Mouse (Mus musculus) neural tube, embryonic 13.5 days (tissue): ENCODE results near the gene Cct8. TPM values are rescaled to one million over a fixed set of nuclear protein-coding genes. Genes with fewer than 3 reads are reported as not detected.
"Not testable (repeated sequence)": the region's sequence is repeated elsewhere in the genome, so short reads cannot be mapped to it uniquely, and the experiment has no call there.

ENCODE experiments used
- ATAC-seq: fragments of 200-750 bp; cut with Nextera tagmentation; 2 replicates; pipeline ENCODE4 v1.8.0; 2017; ENCODE audit warnings: low read depth, mild to moderate bottlenecking, moderate TSS enrichment, moderate library complexity
- H3K27ac ChIP-seq: fragments of 300-500 bp; sonication (generic); replicated peaks from 2 replicates; pipeline ENCODE4 v1.5.1; 2015; ENCODE audit warnings: moderate library complexity, mild to moderate bottlenecking, inconsistent platforms
- H3K27me3 ChIP-seq: fragments of 300-500 bp; sonication (generic); 2 replicates; pipeline ENCODE4 v1.6.1; 2015; ENCODE audit warnings: mild to moderate bottlenecking, inconsistent platforms
- H3K36me3 ChIP-seq: fragments of 300-500 bp; sonication (generic); 2 replicates; pipeline ENCODE4 v1.6.1; 2015; ENCODE audit warnings: mild to moderate bottlenecking, inconsistent platforms
- H3K4me1 ChIP-seq: fragments of 300-500 bp; sonication (generic); replicated peaks from 2 replicates; pipeline ENCODE4 v1.6.1; 2015; ENCODE audit warnings: inconsistent platforms
- H3K4me2 ChIP-seq: fragments of 300-500 bp; sonication (generic); 2 replicates; pipeline ENCODE4 v1.6.1; 2015; ENCODE audit warnings: inconsistent platforms, mild to moderate bottlenecking, moderate library complexity
- H3K4me3 ChIP-seq: fragments of 300-500 bp; sonication (generic); 2 replicates; pipeline ENCODE4 v1.5.1; 2015; ENCODE audit warnings: mild to moderate bottlenecking, inconsistent platforms
- H3K9ac ChIP-seq: fragments of 300-500 bp; sonication (generic); 2 replicates; pipeline ENCODE4 v1.6.1; 2015; ENCODE audit warnings: moderate library complexity, mild to moderate bottlenecking, inconsistent platforms
- H3K9me3 ChIP-seq: fragments of 300-500 bp; sonication (generic); 2 replicates; pipeline ENCODE4 v1.6.1; 2016; ENCODE audit warnings: inconsistent platforms
- WGBS: fragments of 180-500 bp; shearing (Covaris S2); methylation state at CpG from one replicate; pipeline ENCODE4 v1.1.7; 2015; 5-methylcytosine and 5-hydroxymethylcytosine counted together
- polyA plus RNA-seq: library from polyadenylated mRNA; unstranded; fragments of >200 nt; fragmentation: Nextera tagmentation; extraction: Ambion mirVana; gene quantifications from 2 replicates; pipeline ENCODE4 v1.2.1, GENCODE M21; 2015

Cct8 gene
- polyA plus RNA-seq, 1 experiment from 2014 or later, result 444 TPM

- not testable (repeated sequence) for H3K27me3 ChIP-seq, H3K27ac ChIP-seq, H3K4me3 ChIP-seq, H3K9me3 ChIP-seq, ATAC-seq, H3K9ac ChIP-seq, H3K4me2 ChIP-seq
- Histone ChIP-seq H3K4me1 (peaks cover 25% of the 10 kb centered on the region), H3K36me3 (peaks cover 69% of the 10 kb centered on the region)
- WGBS, result 95% methylated on average over 12 of the region's 12 CpGs
These were observed 3.4 kb downstream of the Cct8 start for GRCm38 (mm10) chr16:87492191-87492792.

DNA sequence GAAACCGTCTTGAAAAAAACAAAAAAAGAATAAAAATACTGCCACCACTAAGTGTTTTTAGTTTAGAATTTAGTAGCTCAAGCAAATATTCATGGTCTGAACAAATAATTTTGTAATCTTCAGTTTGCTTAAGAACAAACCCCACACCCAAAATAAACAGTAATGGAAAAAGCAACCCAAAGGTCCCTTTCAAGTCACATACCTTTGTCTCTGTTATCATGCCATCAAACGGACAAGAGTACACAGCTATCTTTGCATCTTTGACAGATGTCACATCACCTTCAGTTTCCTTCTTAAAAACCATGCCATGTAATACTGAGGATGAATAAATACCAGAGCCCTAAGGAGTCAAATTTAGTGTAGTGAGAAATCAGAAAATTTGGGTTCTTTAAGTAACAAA is 7.1 kb downstream of the Cct8 start:
- no peak overlapping the region for H3K9ac ChIP-seq

GRCm38 (mm10) chr16:87486739-87487138 is 8.9 kb downstream of the Cct8 start:
- H3K4me1 ChIP-seq, result no peaks in the 10 kb centered on the region
- no peak for ATAC-seq
- H3K4me2 ChIP-seq, result no peak overlapping the region
- WGBS, result 95% methylated on average over 5 of the region's 5 CpGs
- no peak overlapping the region for H3K4me3 ChIP-seq
- H3K36me3 ChIP-seq, result peaks cover 96% of the 10 kb centered on the region
- no peaks in the 10 kb centered on the region for H3K27me3 ChIP-seq
- no peaks in the 10 kb centered on the region for H3K9me3 ChIP-seq
- H3K9ac ChIP-seq, result no peak overlapping the region
- no peak overlapping the region for H3K27ac ChIP-seq

More for the DNA sequence above, 7.1 kb downstream of the Cct8 start:
- Histone ChIP-seq H3K36me3 (peaks cover 98% of the 10 kb centered on the region), H3K27ac (no peak overlapping the region), H3K4me3 (no peak overlapping the region), H3K4me1 (no peaks in the 10 kb centered on the region), H3K27me3 (no peaks in the 10 kb centered on the region), H3K4me2 (no peak overlapping the region), H3K9me3 (no peaks in the 10 kb centered on the region)
- 89% methylated on average over 2 of the region's 2 CpGs for WGBS
- no peak for ATAC-seq

DNA sequence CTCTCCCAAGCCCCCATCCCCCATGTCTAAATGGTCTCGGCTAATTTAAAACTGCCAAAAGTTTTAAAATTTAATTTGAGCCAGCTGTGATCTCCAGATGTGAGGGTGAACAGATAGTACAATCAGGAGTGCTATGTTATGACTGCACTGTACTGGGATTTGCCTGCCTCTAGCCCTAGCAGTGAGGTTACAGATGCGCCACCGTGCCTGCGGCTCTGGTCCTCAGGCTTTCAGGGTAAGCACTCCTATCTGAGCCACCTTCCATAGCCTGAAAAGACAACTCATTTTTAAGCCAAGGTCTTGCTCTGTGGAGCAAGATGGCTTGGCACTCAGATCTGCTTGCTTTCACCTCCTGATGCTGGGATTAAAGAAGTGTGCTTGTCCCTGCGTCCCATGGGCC is 11.3 kb downstream of the Cct8 start:
- Histone ChIP-seq H3K9me3 (no peaks in the 10 kb centered on the region), H3K27me3 (no peaks in the 10 kb centered on the region), H3K4me2 (no peak overlapping the region), H3K4me3 (no peak overlapping the region), H3K4me1 (no peaks in the 10 kb centered on the region), H3K36me3 (peaks cover 90% of the 10 kb centered on the region), H3K27ac (no peak overlapping the region), H3K9ac (no peak overlapping the region)
- 96% methylated on average over 5 of the region's 5 CpGs for WGBS
- ATAC-seq, result no peak

GRCm38 (mm10) chr16:87470579-87470978 is 25.1 kb downstream of the Cct8 start:
- Histone ChIP-seq H3K36me3 (peaks cover 85% of the 10 kb centered on the region), H3K27me3 (no peaks in the 10 kb centered on the region), H3K27ac (no peak overlapping the region), H3K4me2 (no peak overlapping the region), H3K9ac (no peak overlapping the region), H3K4me3 (no peak overlapping the region), H3K9me3 (no peaks in the 10 kb centered on the region), H3K4me1 (no peaks in the 10 kb centered on the region)
- WGBS, result 91% methylated on average over 4 of the region's 4 CpGs
- no peak for ATAC-seq

- ATAC-seq, result no peak
- Histone ChIP-seq H3K27me3 (no peaks in the 10 kb centered on the region), H3K9me3 (no peaks in the 10 kb centered on the region), H3K4me1 (peaks cover 24% of the 10 kb centered on the region), H3K4me3 (no peak overlapping the region), H3K36me3 (peaks cover 42% of the 10 kb centered on the region), H3K9ac (no peak overlapping the region), H3K27ac (no peak overlapping the region), H3K4me2 (no peak overlapping the region)
- 96% methylated on average over 3 of the region's 3 CpGs for WGBS
These were observed 36.9 kb downstream of the Cct8 start for GRCm38 (mm10) chr16:87458752-87459151.

DNA sequence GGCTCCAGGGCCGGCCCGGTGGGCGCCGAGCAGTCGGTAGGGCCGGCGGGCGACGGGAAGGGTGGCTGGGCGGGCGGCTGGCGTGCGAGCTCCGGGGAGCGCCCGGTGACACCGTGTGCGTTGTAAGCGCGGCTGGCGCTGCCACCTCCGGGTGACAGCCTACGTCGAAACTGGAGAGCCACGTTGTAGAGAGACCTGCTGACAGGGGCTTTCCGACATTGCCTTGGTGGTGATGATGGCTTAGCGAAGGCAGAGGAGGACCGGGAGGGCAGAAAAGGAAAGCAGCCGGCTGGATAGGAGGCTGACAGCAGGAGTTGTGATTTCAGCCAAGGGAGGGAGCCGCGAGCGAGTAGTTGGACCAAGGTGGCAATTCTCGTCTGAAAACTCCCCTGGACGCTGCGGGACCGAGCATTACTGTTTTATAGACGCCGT is 40.5 kb downstream of the Cct8 start:
- ATAC-seq, result peak; percentile 30
- under 1% methylated on average over 38 of the region's 38 CpGs for WGBS
- H3K9ac ChIP-seq, result peak overlapping the region; percentile 88
- H3K36me3 ChIP-seq, result peaks cover 15% of the 10 kb centered on the region; the same call in 1 of the 2 replicates
- H3K27me3 ChIP-seq, result no peaks in the 10 kb centered on the region
- H3K4me3 ChIP-seq, result peak overlapping the region; percentile 83
- peak overlapping the region; percentile 85 for H3K27ac ChIP-seq
- H3K4me1 ChIP-seq, result peaks cover 24% of the 10 kb centered on the region
- no peaks in the 10 kb centered on the region for H3K9me3 ChIP-seq
- H3K4me2 ChIP-seq, result peak overlapping the region; percentile 97

- ATAC-seq, result peak; percentile 98
- Histone ChIP-seq H3K27ac (peak within 1 kb of the TSS; percentile 85), H3K36me3 (peaks cover 12% of the 10 kb centered on the region; the same call in 1 of the 2 replicates), H3K9ac (peak within 1 kb of the TSS; percentile 88), H3K9me3 (no peaks in the 10 kb centered on the region), H3K4me2 (peak within 1 kb of the TSS; percentile 97), H3K4me1 (peaks cover 24% of the 10 kb centered on the region), H3K4me3 (peak within 1 kb of the TSS; percentile 83), H3K27me3 (no peaks in the 10 kb centered on the region)
- 9% methylated on average over 45 of the region's 45 CpGs for WGBS
These were observed 41.1 kb downstream of the Cct8 start, which contains the start of gene Usp16 for GRCm38 (mm10) chr16:87454419-87455179. Usp16 (plus strand) TSS chr16:87454703.

- H3K9ac ChIP-seq, result no peak overlapping the region
- 95% methylated on average over 2 of the region's 2 CpGs for WGBS
- no peaks in the 10 kb centered on the region for H3K9me3 ChIP-seq
These were observed 42.4 kb downstream of the Cct8 start for GRCm38 (mm10) chr16:87453226-87453625.

GRCm38 (mm10) chr16:87445528-87445927 is 50.1 kb downstream of the Cct8 start:
- H3K36me3 ChIP-seq, result no peaks in the 10 kb centered on the region
- WGBS, result 94% methylated on average over 3 of the region's 3 CpGs
- H3K27me3 ChIP-seq, result peaks cover 9% of the 10 kb centered on the region; the same call in 1 of the 2 replicates
- no peak overlapping the region for H3K27ac ChIP-seq
- H3K4me2 ChIP-seq, result no peak overlapping the region
- H3K9me3 ChIP-seq, result no peaks in the 10 kb centered on the region
- no peak overlapping the region for H3K4me3 ChIP-seq
- H3K9ac ChIP-seq, result no peak overlapping the region
- no peak for ATAC-seq
- H3K4me1 ChIP-seq, result peaks cover 12% of the 10 kb centered on the region

More at GRCm38 (mm10) chr16:87453226-87453625, 42.4 kb downstream of the Cct8 start:
- Histone ChIP-seq H3K27me3 (no peaks in the 10 kb centered on the region), H3K4me3 (no peak overlapping the region), H3K27ac (no peak overlapping the region), H3K36me3 (0 out of 2 replicates have a peak, but pooled peaks cover under 1% of the 10 kb centered on the region), H3K4me1 (peaks cover 24% of the 10 kb centered on the region), H3K4me2 (no peak overlapping the region)
- no peak for ATAC-seq

DNA sequence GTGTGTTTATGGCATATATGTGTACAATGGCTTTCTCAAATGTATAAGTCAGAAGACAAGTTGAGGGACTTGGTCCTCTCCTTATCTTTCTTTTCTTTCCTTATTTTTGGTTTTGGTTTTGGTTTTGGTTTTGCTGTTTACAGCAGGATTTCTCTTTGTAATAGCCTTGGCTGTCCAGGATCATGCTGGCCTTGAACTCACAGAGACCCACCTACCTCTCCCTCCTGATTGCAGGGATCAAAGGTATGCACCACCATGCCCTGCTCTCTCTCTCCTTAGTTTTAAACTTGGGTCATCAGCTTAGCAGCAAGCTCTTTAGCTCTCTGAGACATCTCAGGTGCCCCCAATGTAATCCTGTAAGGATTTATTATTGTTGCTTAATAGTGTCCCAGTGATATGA is 50.6 kb downstream of the Cct8 start:
- Histone ChIP-seq H3K4me1 (peaks cover 12% of the 10 kb centered on the region), H3K9me3 (no peaks in the 10 kb centered on the region), H3K4me3 (no peak overlapping the region), H3K9ac (no peak overlapping the region), H3K27me3 (peaks cover 9% of the 10 kb centered on the region; the same call in 1 of the 2 replicates), H3K4me2 (no peak overlapping the region), H3K27ac (no peak overlapping the region), H3K36me3 (no peaks in the 10 kb centered on the region)
- no peak for ATAC-seq

DNA sequence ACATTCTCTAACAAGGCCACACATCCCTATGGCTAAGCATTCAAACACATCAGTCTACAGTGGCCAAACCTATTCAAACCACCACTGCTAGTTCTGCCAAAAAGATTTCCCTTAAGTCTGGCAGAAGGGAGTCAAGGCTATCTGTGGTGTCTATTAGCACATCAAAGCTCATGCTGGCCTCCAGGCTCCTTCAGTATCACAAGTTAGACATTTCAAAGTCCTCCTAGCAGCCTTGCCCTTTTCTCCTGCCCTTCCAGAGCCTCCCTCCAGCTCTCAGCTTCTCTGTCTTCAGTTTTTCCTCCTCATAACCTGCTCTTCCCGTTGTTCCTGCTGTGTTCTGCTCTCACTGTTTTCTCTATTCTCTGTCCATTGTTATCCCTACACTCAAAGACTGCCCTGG is 51.6 kb downstream of the Cct8 start:
- no peak overlapping the region for H3K27ac ChIP-seq
- peaks cover 9% of the 10 kb centered on the region; the same call in 1 of the 2 replicates for H3K27me3 ChIP-seq
- H3K9ac ChIP-seq, result no peak overlapping the region
- H3K4me1 ChIP-seq, result peaks cover 17% of the 10 kb centered on the region
- H3K9me3 ChIP-seq, result no peaks in the 10 kb centered on the region
- 48% methylated on average over 1 of the region's 1 CpGs for WGBS
- H3K36me3 ChIP-seq, result no peaks in the 10 kb centered on the region
- no peak overlapping the region for H3K4me3 ChIP-seq
- no peak overlapping the region for H3K4me2 ChIP-seq
- no peak for ATAC-seq
